Mouse (Mus musculus) cerebellum, adult 2 months (tissue): ENCODE results near the gene Fndc1.

Experiments used
- CTCF ChIP-seq: fragments of 200-500 bp; IDR thresholded peaks from 2 replicates; pipeline ENCODE4 v1.5.1; 2011; ENCODE audit warnings: low read depth, mild to moderate bottlenecking, control low read depth, low read length, moderate library complexity, borderline replicate concordance; ENCODE audit not compliant: insufficient read depth
- POLR2A ChIP-seq: fragments of 200-500 bp; IDR thresholded peaks from 2 replicates; pipeline ENCODE4 v1.6.1; 2011; ENCODE audit warnings: low read length, control low read depth, borderline replicate concordance; ENCODE audit not compliant: insufficient read depth

GRCm38 (mm10) chr17:7759786-7760185, 67.3 kb downstream of the Fndc1 start:
- no peak for TF ChIP-seq CTCF
- no peak for TF ChIP-seq POLR2A
